Mouse (Mus musculus) hematopoietic stem cell, adult 5-6 weeks (primary cell): ENCODE measurements around the gene Fbxl3. TPM values are rescaled to one million over a fixed set of nuclear protein-coding genes. Genes with fewer than 3 reads are reported as not detected.

Experiments
- ATAC-seq, 2 experiments: fragments of 125-278 bp in 1 of 2; replicated peaks in 1 of 2; 2 replicates each; pipeline ENCODE4 v1.8.0; 2016 to 2017; ENCODE audit warnings: inconsistent platforms in 2 of 2, mild to moderate bottlenecking in 2 of 2, moderate number of reproducible peaks in 2 of 2, low read depth in 1 of 2, moderate TSS enrichment in 1 of 2; ENCODE audit not compliant: low FRiP score in 2 of 2, poor library complexity in 2 of 2, severe bottlenecking in 2 of 2, insufficient read depth in 1 of 2, low TSS enrichment in 1 of 2
- total RNA-seq: library from RNA; stranded (forward); fragments of 172-1452, 232-1000 nt; gene quantifications from 2 replicates; pipeline ENCODE4 v1.2.3, GENCODE M21; 2017

Gene Fbxl3
- 96.4 and 144 TPM in 2 replicates for total RNA-seq

DNA sequence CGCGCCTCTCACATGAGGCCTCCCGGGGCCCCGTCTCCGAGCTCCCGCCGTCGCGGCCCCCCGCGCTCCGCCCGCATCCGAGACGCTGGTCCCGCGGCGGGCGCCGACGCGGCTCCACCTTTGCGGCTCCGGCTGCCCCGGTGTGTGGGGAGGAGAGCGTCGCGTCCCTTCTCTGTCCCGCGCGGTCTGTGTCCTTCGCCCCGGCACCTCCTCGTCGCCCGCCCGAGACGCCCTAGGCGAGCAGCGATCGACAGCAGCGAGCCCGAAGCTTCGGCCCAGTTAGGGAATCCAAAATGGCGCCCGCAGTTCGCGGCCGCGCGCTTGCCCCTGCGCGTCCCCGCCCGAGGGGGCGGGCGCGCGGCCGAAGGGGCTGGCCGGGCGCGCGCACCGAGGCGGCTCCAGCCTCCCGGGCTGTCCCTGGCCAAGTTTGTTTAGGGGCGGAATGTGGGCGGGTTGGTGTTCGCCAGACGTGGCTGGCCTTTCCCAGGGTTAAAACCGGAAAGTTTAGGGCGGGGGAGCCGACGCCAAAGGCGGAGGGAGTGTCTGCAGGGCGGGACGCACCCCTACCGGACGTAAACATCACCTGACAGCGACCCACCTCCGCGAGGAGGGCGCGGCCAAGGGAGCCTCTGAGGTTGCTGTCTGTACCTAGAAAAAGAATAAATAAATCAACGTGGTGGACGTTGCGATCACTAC, at the start of gene Fbxl3:
TSS of gene Fbxl3 (minus strand) at position 329 of the 696 bp plus-strand sequence.
- peak; percentile 92 to 96 for ATAC-seq

- ATAC-seq = peak in 1 of 2 experiments; percentile 64; a peak in 2 of 4 replicates
Observed at GRCm38 (mm10) chr14:103131991-103132390, 32.6 kb upstream of the Fbxl3 start.

DNA sequence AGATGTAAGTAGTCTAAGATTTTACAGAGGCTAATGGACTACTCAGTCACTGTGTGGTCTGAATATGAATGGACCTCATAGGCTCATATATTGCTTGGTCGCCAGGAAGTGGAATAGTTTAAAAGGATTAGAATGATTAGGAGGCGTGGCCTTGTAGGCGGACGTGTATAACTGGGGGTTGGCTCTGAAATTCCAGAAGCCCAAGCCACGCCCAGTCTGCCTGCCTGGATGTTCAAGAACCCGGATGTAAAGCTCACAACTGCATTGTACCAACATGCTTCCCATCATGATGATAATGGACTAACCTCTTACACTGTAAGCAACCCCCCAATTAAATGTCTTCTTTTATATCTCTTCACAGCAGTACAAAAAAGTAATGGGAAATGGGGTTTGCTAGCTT, 26.4 kb upstream of the Fbxl3 start:
- ATAC-seq = no peak

DNA sequence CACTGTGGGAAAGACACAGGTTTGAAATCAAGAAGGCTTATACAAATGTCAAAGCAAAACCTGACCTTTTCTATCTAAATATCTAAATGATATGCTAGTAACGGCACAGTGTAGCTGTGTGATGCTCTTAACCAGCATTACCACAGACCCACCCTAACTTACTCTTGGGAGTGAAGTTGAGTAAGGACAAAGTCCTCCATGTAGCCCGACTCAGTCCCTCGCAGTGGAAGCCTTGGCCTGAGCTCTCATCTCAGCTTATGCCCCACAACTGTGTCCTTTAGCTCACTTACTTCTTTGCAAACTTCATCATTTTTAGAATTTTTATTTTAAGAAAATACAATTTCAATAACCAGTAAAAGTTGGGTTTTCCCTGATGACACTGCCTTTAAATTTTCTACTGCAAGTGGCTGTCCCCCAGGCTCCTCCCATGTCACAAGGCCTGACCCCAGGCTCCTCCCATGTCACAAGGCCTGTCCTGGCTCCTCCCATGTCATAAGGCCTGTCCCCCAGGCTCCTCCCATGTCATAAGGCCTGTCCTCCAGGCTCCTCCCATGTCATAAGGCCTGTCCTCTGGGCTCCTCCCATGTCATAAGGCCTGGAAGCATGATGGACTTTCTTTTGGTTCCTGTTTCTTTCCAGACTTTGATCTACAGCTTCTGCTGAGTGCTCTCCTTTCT, 15.8 kb upstream of the Fbxl3 start:
- peak; percentile 22 to 69; a peak in 2 of 4 replicates for ATAC-seq

- no peak for ATAC-seq
Observed at GRCm38 (mm10) chr14:103112606-103113363, 13.4 kb upstream of the Fbxl3 start.

- no peak for ATAC-seq
Observed at GRCm38 (mm10) chr14:103109971-103110370, 10.6 kb upstream of the Fbxl3 start.

- no peak for ATAC-seq
Observed at GRCm38 (mm10) chr14:103106301-103106700, 6.9 kb upstream of the Fbxl3 start.

DNA sequence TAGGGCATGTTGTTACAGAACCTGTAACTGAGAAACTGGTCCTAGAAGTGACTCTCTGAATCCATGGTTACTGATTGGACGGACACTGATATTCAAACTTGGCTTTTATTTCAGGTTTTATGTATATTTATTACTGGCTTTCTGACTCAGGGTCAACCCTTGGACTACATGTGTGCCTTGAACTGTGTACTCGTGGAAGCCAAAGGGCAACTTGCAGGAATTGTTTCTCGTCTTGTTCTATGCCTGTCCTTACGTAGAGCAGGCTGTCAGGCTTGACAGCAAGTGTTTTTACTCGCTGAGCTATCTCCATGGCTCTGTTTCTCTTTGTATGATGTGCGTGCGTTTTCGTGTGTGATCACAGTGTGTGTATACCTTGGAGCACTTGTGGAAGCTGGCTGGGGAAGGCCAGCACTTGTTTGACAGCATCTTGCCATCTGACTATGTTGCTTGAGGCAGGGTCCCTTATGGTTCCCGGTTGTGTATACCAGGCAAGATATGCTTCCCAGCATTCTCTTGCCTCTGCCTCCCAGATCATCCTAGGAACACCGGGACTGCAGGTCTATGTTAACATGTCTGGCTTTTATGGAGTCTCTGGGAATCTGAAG, 3.5 kb upstream of the Fbxl3 start:
- no peak for ATAC-seq

DNA sequence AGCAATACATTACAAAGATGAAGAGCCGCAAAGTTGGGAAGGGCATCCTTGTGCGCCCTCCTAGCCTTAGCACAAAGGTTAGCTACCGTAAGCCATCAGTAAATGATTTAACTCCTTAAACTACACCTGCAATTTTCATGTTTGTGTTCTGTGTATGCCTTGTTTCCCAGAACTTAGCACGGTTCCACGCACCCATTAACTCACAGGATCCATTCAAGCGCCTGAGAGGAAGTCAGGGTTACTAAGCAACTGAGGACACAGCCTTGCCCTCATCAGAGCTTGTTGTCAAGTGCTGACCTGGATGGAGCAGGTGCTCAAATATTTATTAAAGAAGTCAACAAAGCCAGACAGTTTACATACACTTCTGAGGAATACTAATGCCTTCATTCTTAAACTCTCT, 2.9 kb upstream of the Fbxl3 start:
- ATAC-seq = no peak

- ATAC-seq = no peak
Observed at GRCm38 (mm10) chr14:103101171-103101570, 1.8 kb upstream of the Fbxl3 start.

GRCm38 (mm10) chr14:103100296-103100695, 930 bp upstream of the Fbxl3 start:
- ATAC-seq = no peak

GRCm38 (mm10) chr14:103098587-103099235, 655 bp downstream of the Fbxl3 start:
- peak; percentile 18 to 56; a peak in 3 of 4 replicates for ATAC-seq

GRCm38 (mm10) chr14:103098213-103098586, 1.2 kb downstream of the Fbxl3 start:
- no peak for ATAC-seq

GRCm38 (mm10) chr14:103096621-103097020, 2.7 kb downstream of the Fbxl3 start:
- no peak for ATAC-seq

DNA sequence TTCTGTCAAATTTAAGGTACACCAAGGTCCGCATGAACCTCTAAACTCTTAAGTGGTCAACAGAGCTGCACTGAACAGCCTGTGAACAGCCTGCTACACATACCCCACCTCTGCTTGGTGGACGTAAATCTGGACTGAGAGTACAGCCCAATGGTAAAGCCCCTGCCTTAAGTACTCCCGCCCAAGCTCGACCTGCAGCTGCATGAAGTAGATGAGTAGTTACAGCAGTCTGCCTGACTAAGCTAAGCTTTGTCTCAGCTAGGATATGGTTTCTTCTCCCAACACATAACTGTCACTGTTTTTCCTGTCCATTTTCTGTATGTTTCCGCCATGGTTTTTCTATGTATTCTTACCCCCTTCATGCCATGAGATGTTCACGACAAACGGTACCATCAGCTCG, 3.5 kb downstream of the Fbxl3 start:
- no peak for ATAC-seq

- no peak for ATAC-seq
Observed at GRCm38 (mm10) chr14:103095036-103095435, 4.3 kb downstream of the Fbxl3 start.

DNA sequence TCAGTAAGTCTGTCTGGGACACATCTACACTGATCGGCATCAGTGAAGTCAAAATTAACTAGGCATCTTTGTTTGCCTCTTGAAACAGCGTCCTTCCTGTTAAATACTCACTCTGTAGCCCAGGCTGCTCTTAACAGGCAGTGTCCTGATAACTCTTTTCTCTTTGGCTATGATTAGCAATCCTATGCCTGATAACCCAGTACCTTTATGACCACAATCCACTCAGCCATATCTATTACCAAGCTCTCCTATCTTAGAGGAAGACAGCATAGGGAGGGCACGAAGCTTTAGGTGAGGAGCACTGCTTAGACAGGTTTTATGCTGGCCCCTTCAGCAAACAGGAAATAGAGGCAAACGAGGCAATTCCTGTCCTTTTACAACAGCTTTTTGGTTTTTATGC, 5.7 kb downstream of the Fbxl3 start:
- ATAC-seq = no peak
